Mouse (Mus musculus) spleen, postnatal 36 days (tissue): ENCODE measurements around the gene Olfr1425.
"Not testable (repeated sequence)": the region's sequence is repeated elsewhere in the genome, so short reads cannot be mapped to it uniquely, and the experiment has no call there.

Experiments
- DNase-seq, 2 experiments: peaks; one replicate each; pipeline ENCODE4 v3.0.0; 2022; ENCODE audit warnings: low spot score in 2 of 2, mixed read lengths in 1 of 2

Olfr1425 gene

DNA sequence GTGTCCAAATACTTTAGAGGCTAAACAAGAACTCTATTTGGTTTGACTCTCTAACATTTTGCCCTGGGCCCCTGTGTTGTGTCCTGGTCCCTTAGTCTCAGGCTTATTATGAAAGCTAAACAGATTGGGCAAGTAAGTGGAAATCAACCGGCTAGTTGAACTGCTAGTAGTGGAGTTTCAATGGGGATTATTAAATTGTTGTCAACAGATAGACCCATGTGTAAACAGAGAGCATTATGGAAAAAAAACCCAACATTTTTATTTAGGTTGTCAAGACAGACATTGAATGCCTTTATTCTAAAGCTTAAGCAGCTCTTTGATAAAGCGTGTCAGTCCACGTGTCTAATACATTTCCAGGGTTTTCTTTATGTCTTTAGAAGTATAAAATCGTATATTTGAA is at the start of gene Olfr1425:
TSS of gene Olfr1425 (minus strand) at position 101 of the 400 bp plus-strand sequence.
- not testable (repeated sequence) for DNase-seq

DNA sequence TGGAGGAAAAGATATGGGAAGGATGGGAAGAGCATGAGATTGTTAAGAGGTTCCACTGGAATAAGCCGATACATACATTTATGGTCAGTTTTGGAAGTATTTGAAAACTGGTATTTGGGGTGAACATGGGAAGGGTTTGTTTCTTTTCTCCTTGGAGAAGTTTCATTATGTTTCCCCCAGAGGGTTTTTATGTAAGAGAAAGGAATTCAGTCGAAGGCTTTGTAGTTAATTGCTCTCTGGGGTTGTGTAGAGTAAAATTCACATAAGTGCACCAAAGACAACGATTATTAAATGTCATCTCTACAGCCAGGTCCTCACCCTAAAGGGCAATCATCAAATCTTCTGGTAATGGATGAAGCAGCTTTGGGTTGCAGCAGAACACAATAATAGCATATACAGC is 45.6 kb upstream of the Olfr1425 start, which contains the start of gene Olfr76:
TSS of gene Olfr76 (minus strand) at position 101 of the 400 bp plus-strand sequence.
- no peak for DNase-seq

DNA sequence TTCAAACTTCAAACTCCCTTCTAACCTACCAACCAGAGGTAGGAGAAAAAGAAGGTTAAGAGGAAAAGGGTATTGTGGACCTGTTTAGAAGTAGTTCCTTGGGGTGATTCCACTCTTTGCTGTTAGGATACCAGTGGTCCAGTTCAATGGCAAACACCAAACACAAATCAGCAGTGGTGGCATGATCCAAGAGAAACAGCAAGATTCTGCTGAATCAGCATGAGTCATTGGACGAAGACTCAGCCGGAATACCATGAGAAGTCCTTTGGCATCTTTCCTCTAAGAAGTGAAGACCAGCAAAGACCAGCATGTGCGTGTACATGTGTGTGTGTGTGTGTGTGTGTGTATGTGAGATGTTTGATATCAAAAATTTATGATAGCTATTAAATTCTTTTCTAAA is 38.9 kb upstream of the Olfr1425 start:
- DNase-seq, result no peak

DNA sequence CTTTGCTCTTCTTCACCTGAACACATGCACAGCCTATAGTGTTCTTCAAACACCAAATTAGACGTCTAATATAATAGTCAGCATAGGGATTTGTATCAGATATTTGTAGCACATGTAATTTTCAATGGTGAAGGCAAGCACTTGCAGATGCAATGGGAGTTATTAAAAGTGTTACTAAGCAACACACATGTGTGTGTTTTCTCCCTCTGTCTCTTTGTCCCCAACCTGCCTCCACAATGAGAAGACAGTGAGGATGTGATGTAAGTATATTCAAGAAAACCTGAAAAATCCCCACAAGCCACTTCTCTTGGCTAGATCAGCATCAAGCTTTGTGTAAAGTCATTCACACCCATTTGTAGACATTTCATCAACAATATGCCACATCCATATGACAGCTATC is 38.3 kb upstream of the Olfr1425 start, which contains the start of gene Olfr1428:
TSS of gene Olfr1428 (minus strand) at position 101 of the 400 bp plus-strand sequence.
- no peak for DNase-seq

DNA sequence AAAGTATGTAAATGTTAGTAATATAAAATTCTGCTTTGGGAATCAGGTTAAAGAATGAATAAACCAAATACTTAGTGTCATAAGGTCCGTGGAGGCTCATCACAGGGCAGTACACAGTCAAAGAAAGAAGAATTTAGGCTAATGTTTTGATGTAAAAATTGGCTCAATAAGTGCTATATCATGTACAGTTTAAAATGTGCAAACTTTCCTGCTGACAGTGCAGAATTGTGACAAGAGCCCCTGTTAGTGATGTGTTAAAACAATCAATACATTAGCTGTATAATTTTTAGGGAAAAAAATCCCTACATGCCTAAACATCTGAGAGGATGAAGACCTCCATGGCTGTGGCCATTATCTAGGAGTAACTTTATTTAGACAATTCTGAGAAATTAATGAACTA is 36.3 kb upstream of the Olfr1425 start:
- DNase-seq, result no peak

DNA sequence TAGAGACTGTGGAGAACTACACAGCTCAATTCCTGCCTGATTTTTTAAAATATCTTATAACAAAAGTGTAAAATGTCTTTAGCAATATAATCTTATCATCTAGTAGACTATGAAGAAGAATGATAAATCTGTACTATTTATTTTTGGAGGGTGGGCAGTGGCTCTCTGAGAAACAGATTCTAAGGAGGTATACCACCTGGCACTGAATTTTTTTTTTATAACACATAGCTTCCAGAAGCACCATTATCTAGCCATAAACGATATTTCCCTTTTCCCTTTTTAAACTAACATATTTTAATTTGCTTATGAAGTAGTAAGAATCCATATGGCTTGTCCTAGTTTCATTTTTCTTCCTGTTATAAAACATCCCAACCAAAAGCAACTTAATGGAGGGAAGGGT is 27.0 kb upstream of the Olfr1425 start:
- DNase-seq, result no peak

DNA sequence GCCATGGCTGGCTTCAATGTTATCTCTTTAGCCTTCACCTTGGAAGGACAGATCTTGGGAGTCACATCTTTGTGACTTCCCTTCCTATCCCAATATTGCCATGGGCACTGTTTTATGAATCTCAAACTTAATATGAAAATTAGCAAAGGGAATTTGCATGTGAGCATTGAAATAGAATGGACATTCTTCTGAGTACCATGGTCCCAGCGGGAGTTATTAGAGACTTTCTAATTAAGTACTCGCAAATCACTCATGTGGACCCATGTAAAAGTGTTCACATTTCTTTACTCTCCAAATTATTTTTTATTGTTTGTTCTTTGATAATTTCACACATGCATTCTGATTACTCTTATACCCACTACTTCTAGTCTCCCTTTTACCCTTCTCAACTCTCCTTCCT is 25.7 kb upstream of the Olfr1425 start, which contains the start of gene Olfr1427:
TSS of gene Olfr1427 (minus strand) at position 101 of the 400 bp plus-strand sequence.
- no peak for DNase-seq

DNA sequence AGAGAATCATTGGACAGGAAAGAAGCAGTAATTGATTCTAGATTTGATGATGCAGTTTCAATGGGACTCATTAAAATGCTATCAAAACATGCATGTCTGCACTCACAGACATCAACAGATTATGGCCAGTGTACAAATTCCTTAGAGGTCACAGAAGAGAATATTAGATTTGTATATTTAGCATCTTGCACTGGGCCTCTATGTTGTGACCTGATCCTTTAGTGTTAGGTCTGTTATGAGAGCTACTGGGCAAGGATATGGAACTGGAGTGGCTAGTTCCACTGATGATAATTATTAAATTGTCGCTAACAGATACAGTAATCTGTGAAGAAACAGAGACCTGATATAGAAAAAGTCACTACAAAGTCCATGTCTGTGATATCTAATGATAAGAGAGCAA is 14.4 kb upstream of the Olfr1425 start, which contains the start of gene Olfr1426:
TSS of gene Olfr1426 (minus strand) at position 101 of the 400 bp plus-strand sequence.
- no peak for DNase-seq

DNA sequence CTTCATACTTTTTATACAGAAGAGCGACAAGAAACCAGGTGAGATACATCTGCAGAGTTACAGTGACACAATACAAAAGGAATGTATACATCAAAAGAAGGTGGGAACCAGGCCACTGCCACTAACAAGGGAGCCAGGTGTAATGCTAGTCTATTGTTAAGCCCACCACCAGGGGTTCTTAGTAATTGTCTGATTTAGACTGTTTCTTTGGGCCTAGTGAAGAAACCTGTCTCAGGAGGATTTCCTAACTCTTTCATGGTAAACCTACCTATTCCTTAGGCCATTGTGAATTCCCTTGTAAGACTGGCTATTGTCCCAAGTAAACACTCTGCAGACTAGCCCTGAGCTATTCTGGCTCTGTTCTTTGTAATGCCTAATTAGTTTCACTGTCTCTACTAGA is 8.0 kb downstream of the Olfr1425 start:
- not testable (repeated sequence) for DNase-seq

DNA sequence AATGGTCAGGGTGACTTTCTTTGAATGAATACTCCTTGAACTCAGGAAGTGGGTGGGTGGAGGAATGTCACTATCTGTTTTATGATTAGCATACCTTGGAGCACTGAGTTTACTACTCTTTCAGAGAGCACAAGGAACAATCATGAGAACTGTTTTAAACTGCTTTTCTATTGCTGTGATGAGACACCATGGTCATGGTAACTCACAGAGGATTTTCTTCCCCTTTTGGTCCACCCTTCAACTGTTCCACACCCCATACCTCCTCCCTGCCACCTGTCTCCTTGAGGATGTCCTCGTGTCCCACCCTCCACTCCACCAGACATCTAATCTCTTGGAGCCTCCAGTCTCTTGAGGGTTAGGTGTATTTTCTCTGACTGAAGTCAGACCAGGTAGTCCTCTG is 9.7 kb downstream of the Olfr1425 start:
- DNase-seq, result not testable (repeated sequence)

DNA sequence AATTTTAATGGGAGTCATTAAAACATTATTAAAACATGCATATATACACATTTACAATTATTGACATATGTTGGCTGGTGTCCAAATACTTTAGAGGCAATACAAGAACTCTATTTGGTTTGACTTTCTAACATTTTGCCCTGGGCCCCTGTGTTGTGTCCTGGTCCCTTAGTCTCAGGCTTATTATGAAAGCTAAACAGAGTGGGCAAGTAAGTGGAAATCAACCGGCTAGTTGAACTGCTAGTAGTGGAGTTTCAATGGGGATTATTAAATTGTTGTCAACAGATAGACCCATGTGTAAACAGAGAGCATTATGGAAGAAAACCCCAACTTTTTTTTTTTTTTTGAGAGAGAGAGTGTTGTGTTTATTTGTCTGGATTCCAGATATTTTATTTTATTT is 14.9 kb downstream of the Olfr1425 start, which contains the start of gene Olfr1424:
TSS of gene Olfr1424 (minus strand) at position 101 of the 400 bp plus-strand sequence.
- DNase-seq, result not testable (repeated sequence)

DNA sequence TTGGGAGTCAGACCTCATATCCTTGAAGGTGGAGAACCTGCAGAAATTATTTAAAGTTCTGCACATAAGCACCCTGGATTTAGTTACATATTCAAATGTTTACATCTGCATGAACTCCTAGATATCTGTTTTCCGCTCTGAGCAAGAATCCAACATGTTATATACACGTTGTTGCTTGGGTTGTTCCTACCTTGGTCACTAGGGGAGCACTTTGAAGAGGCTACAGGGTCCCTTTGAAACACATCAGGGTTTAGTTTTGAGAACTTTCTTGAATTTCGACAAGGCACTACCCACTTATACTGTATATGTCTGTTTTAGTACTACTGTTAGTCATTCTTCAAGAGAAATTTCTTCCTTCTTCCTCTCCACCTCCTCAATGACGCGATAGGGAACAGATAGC is 34.4 kb downstream of the Olfr1425 start:
- no peak for DNase-seq

DNA sequence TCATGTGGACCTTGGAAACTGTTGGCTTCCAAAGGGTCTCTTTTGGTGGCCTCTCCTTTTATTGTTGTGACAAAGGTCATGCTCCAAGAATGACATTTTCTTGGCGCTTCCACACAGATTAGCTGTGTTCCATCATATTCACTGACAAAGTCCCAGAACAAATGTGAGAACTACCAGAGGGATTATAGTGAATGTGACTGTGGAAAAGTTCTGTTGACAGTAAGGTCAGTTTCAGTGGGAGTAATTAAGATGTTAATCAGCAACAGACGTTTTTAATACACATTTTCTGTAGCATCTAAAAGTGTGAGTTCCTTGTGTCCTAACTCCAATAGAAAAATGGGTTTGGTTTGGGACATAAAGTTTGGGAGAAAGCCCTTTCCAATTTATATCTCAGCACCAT is 36.3 kb downstream of the Olfr1425 start, which contains the start of gene Olfr1423:
TSS of gene Olfr1423 (minus strand) at position 101 of the 400 bp plus-strand sequence.
- no peak for DNase-seq

DNA sequence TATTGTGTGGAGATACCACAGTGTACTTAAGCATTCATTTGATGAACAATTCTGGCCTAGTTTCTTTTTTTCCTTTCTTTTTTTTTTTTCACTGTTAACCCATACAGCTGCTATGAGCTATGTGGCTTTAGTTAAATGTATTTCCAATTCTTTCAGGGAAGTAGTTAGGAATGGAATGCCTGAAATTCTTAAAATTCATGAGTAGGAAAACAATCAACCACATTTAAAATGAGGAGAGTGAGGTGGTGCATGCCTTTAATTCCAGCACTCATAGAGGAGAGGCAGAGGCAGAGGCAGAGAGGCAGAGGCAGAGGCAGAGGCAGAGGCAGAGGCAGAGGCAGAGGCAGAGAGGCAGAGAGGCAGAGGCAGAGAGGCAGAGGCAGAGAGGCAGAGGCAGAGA is 39.8 kb downstream of the Olfr1425 start:
- no peak for DNase-seq

DNA sequence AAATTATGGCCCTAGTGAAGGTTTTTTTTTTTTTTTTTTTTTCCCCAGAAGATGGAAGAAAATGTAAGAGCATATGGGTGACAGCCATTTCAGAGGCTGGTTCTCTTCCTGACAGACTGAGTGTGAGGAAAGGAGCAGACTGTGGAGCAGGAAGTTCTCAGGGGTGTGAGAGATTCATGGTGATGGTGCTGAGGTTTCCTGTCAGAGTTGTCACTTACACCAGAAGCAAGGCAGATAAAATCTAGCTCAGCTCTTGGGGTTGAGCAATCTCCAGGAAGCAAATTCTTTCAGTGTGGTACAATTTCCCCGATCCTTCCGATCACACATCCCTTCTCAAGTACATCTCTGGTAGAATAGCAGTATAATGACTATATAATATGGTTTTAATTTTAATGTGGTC is 50.9 kb downstream of the Olfr1425 start:
- DNase-seq, result no peak

DNA sequence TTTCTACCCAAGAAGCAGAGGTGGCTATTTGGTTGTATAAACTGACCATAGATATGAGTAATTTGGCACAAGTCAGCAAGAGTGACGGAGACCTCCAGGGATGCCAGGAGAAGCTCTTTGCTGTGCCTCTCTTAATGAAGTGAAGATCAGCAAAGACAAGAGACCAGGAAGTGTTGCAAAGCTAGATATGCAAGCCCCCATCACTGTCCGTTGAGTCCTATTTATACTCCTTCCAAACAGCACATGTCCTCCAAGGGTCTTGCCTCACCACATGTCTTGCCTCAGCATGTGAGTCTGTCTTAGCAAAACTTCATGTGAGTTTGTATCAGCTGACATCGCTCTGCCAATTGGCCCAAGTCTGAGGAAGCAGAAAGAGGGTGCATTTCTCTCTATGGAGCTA is 52.2 kb downstream of the Olfr1425 start:
- no peak for DNase-seq

DNA sequence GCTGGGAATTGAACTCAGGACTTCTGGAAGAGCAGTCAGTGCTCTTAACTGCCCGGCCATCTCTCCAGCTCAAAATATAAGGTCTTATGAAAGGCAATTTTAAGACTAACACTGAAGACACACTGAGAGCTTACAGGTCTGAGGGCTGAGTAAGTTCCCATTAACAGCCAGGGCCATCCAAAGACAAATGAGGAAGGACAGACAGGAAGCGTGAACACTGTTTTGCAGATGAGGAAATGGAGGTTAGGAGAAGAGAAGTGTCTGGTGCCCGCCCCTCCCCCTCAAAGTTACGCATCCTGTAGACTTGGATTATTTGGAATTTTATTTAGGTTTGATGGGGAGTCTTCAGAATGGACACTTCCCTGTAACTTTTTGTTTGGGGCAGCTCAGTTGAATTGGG is 53.4 kb downstream of the Olfr1425 start:
- peak in 1 of 2 experiments; percentile 14 for DNase-seq
